Mouse (Mus musculus) lung, postnatal 0 days (tissue): Measurements from ENCODE around the gene Adgrl3.

ENCODE experiments used
- CTCF ChIP-seq: IDR thresholded peaks from 2 replicates; pipeline ENCODE4 v1.5.1; 2016; ENCODE audit warnings: antibody characterized with exemption, mild to moderate bottlenecking
- EP300 ChIP-seq: IDR thresholded peaks from 2 replicates; pipeline ENCODE4 v1.6.1; 2016; ENCODE audit warnings: antibody characterized with exemption, mild to moderate bottlenecking, control low read depth

- TF ChIP-seq CTCF (no peak), EP300 (no peak)
Measured at GRCm38 (mm10) chr5:81794125-81794524, 774.2 kb downstream of the Adgrl3 start.
